Mouse (Mus musculus) ovary, postnatal 14 days (tissue): ENCODE measurements at regions not wholly inside any gene's neighbourhood (a gene's known extent, or its start where the extent isn't known, plus 50 kb on each side); places are given as distances from the start of the nearest gene placed in this dataset.
A peak's percentile ranks its signal among the peaks of the same experiment; 100 is the strongest.

ENCODE experiments used
- DNase-seq: peaks from one replicate; pipeline ENCODE4 v3.0.0; 2022; ENCODE audit warnings: low spot score

- DNase-seq: no peak
Observed at GRCm38 (mm10) chr10:70336741-70337140, 91.8 kb downstream of the Slc16a9 start.

- DNase-seq: no peak
Observed at GRCm38 (mm10) chr10:70359421-70359820, 80.9 kb upstream of the Fam13c start.

GRCm38 (mm10) chr10:70359834-70360233, 80.4 kb upstream of the Fam13c start:
- no peak for DNase-seq

GRCm38 (mm10) chr10:70363054-70363453, 77.2 kb upstream of the Fam13c start:
- DNase-seq: no peak

GRCm38 (mm10) chr10:70364218-70364975, 75.9 kb upstream of the Fam13c start:
- DNase-seq: no peak

- DNase-seq: no peak
Observed at GRCm38 (mm10) chr10:70364976-70365345, 75.3 kb upstream of the Fam13c start.

GRCm38 (mm10) chr10:70365504-70365903, 74.8 kb upstream of the Fam13c start:
- DNase-seq: no peak

- DNase-seq: no peak
Observed at GRCm38 (mm10) chr10:70367866-70368265, 72.4 kb upstream of the Fam13c start.

- peak; percentile 45 for DNase-seq
Observed at GRCm38 (mm10) chr10:70368685-70369084, 71.6 kb upstream of the Fam13c start.

GRCm38 (mm10) chr10:70372411-70373136, 67.7 kb upstream of the Fam13c start:
- DNase-seq: no peak

GRCm38 (mm10) chr10:70373207-70373606, 67.1 kb upstream of the Fam13c start:
- no peak for DNase-seq

- DNase-seq: no peak
Observed at GRCm38 (mm10) chr10:70373836-70374235, 66.4 kb upstream of the Fam13c start.

- DNase-seq: no peak
Observed at GRCm38 (mm10) chr10:70374726-70375125, 65.6 kb upstream of the Fam13c start.

- DNase-seq: no peak
Observed at GRCm38 (mm10) chr10:70380041-70380651, 60.1 kb upstream of the Fam13c start.

GRCm38 (mm10) chr10:70384689-70385088, 55.6 kb upstream of the Fam13c start:
- no peak for DNase-seq

- no peak for DNase-seq
Observed at GRCm38 (mm10) chr10:70387729-70388128, 52.6 kb upstream of the Fam13c start.
